In genomic region chr2:16664516-16664915, GRCm38 (mm10) we compare ENCODE assay signal across 23 mouse cellular contexts.
DNase-seq lines count a peak whose midpoint lies in the region; ATAC-seq and TF ChIP-seq lines count a peak whose summit lies in the region.
"Had no signal": no experiment of that assay in that cellular context is flagged by ENCODE, and none has a peak within 500 bp of the region (broad histone marks: within the 10 kb centered on the region; RNA-seq: fewer than 3 reads in every experiment).

No protein-coding gene starts in this region.

- no peaks in the 10 kb centered on the region for H3K36me3 ChIP-seq in embryonic facial prominence, embryonic 11.5 days (replicated peaks; ENCODE audit: control insufficient read depth, insufficient read depth, low read depth, low read length)
- H3K36me3 ChIP-seq in embryonic facial prominence, embryonic 10.5 days (replicated peaks) = no peaks in the 10 kb centered on the region
- H3K36me3 ChIP-seq in kidney, postnatal 0 days (ENCODE audit: insufficient read depth, low read length) = no peaks in the 10 kb centered on the region
- peaks cover under 1% of the 10 kb centered on the region; the same call in 1 of the 2 replicates for H3K36me3 ChIP-seq in limb, embryonic 10.5 days
- no peaks in the 10 kb centered on the region for H3K36me3 ChIP-seq in heart, embryonic 10.5 days
- H3K36me3 ChIP-seq: G1E; hindbrain, embryonic 12.5 days; stomach, embryonic 15.5 days had no signal

- H3K9me3 ChIP-seq in embryonic facial prominence, embryonic 11.5 days (replicated peaks; ENCODE audit: control insufficient read depth, low read length) = no peaks in the 10 kb centered on the region
- no peaks in the 10 kb centered on the region for H3K9me3 ChIP-seq in embryonic facial prominence, embryonic 10.5 days
- H3K9me3 ChIP-seq in kidney, postnatal 0 days (replicated peaks; ENCODE audit: low read length) = no peaks in the 10 kb centered on the region
- H3K9me3 ChIP-seq in limb, embryonic 10.5 days (replicated peaks) = no peaks in the 10 kb centered on the region
- H3K9me3 ChIP-seq in heart, embryonic 10.5 days = no peaks in the 10 kb centered on the region
- H3K9me3 ChIP-seq: G1E; hindbrain, embryonic 12.5 days; stomach, embryonic 15.5 days had no signal

- peak; percentile 18 for DNase-seq in embryonic facial prominence, embryonic 11.5 days (ENCODE audit: low spot score)
- DNase-seq in embryonic facial prominence, embryonic 10.5 days (ENCODE audit: low spot score) = no peak
- peak; percentile 74 for DNase-seq in kidney, postnatal 0 days (ENCODE audit: low spot score)
- no peak for DNase-seq in kidney, postnatal 25 days
- peak; percentile 11 for DNase-seq in embryo, embryonic 11.5 days (ENCODE audit: low read depth, low spot score)
- DNase-seq in limb, embryonic 10.5 days (ENCODE audit: low spot score) = no peak
- DNase-seq in heart, embryonic 10.5 days (ENCODE audit: low spot score) = no peak
- no peak for DNase-seq in thymus, postnatal 10 days (ENCODE audit: low spot score in 2 of 2)
- DNase-seq: adrenal gland, postnatal 25 days; cerebellum, adult 18-20 months; cerebellum, postnatal 25 days; gastrocnemius, postnatal 36 days; heart, postnatal 10 days; kidney, adult 8-10 months; liver; right cerebral cortex, postnatal 25 days; thymus, adult 18-20 months had no signal

- 19% methylated on average over 1 of the region's 1 CpGs for WGBS in embryonic facial prominence, embryonic 11.5 days
- WGBS in embryonic facial prominence, embryonic 10.5 days = 49% methylated on average over 1 of the region's 1 CpGs
- 13% methylated on average over 1 of the region's 1 CpGs for WGBS in kidney, postnatal 0 days
- WGBS in limb, embryonic 10.5 days = 17% methylated on average over 1 of the region's 1 CpGs
- WGBS in heart, embryonic 10.5 days = 66% methylated on average over 1 of the region's 1 CpGs

- no peaks in the 10 kb centered on the region for H3K4me1 ChIP-seq in embryonic facial prominence, embryonic 11.5 days (ENCODE audit: control insufficient read depth, insufficient read depth, low read length)
- peaks cover 18% of the 10 kb centered on the region for H3K4me1 ChIP-seq in embryonic facial prominence, embryonic 10.5 days
- no peaks in the 10 kb centered on the region for H3K4me1 ChIP-seq in kidney, postnatal 0 days (replicated peaks; ENCODE audit: insufficient read depth, low read length)
- peaks cover 33% of the 10 kb centered on the region for H3K4me1 ChIP-seq in limb, embryonic 10.5 days
- H3K4me1 ChIP-seq in heart, embryonic 10.5 days = no peaks in the 10 kb centered on the region
- H3K4me1 ChIP-seq: hindbrain, embryonic 12.5 days; stomach, embryonic 15.5 days had no signal

- H3K27me3 ChIP-seq in embryonic facial prominence, embryonic 11.5 days (ENCODE audit: control insufficient read depth, insufficient read depth, low read length) = no peaks in the 10 kb centered on the region
- no peaks in the 10 kb centered on the region for H3K27me3 ChIP-seq in embryonic facial prominence, embryonic 10.5 days (replicated peaks; ENCODE audit: low read depth, poor library complexity, severe bottlenecking)
- no peaks in the 10 kb centered on the region for H3K27me3 ChIP-seq in kidney, postnatal 0 days (ENCODE audit: insufficient read depth, low read length)
- H3K27me3 ChIP-seq in limb, embryonic 10.5 days (ENCODE audit: low read depth, poor library complexity, severe bottlenecking) = no peaks in the 10 kb centered on the region
- H3K27me3 ChIP-seq in heart, embryonic 10.5 days (ENCODE audit: insufficient read depth, poor library complexity, severe bottlenecking) = no peaks in the 10 kb centered on the region
- H3K27me3 ChIP-seq: hindbrain, embryonic 12.5 days; stomach, embryonic 15.5 days had no signal

- TF ChIP-seq CTCF in kidney, postnatal 0 days (IDR thresholded peaks at IDR 0.05; ENCODE audit: low read depth) = no peak

- no peak overlapping the region for H3K4me3 ChIP-seq in embryonic facial prominence, embryonic 11.5 days (ENCODE audit: low read depth, low read length)
- H3K4me3 ChIP-seq in embryonic facial prominence, embryonic 10.5 days = no peak overlapping the region
- H3K4me3 ChIP-seq in kidney, postnatal 0 days (replicated peaks; ENCODE audit: low read depth, low read length) = no peak overlapping the region
- H3K4me3 ChIP-seq in limb, embryonic 10.5 days = no peak overlapping the region
- H3K4me3 ChIP-seq in heart, embryonic 10.5 days = no peak overlapping the region
- H3K4me3 ChIP-seq: hindbrain, embryonic 12.5 days; layer of hippocampus, adult 2 months; stomach, embryonic 15.5 days had no signal

- H3K4me2 ChIP-seq in embryonic facial prominence, embryonic 11.5 days (ENCODE audit: low read depth, low read length) = no peak overlapping the region
- no peak overlapping the region for H3K4me2 ChIP-seq in kidney, postnatal 0 days (ENCODE audit: low read length)
- H3K4me2 ChIP-seq: hindbrain, embryonic 12.5 days; stomach, embryonic 15.5 days had no signal

- no peak; the same call in 1 of the 2 replicates for ATAC-seq in embryonic facial prominence, embryonic 11.5 days (replicated peaks; ENCODE audit: insufficient number of reproducible peaks, low FRiP score, low TSS enrichment, low read depth)
- no peak for ATAC-seq in kidney, postnatal 0 days (replicated peaks; ENCODE audit: low FRiP score, low read depth)
- ATAC-seq: inflammation-experienced regulatory T-cells, adult 6 months; lung, postnatal 0 days had no signal

- no peak overlapping the region for H3K27ac ChIP-seq in embryonic facial prominence, embryonic 11.5 days (replicated peaks; ENCODE audit: low read depth, low read length)
- H3K27ac ChIP-seq in embryonic facial prominence, embryonic 10.5 days (replicated peaks) = no peak overlapping the region
- no peak overlapping the region for H3K27ac ChIP-seq in kidney, postnatal 0 days
- 0 out of 2 replicates have a peak overlapping the region, but pooled peaks have one; percentile 53 for H3K27ac ChIP-seq in limb, embryonic 10.5 days
- H3K27ac ChIP-seq in heart, embryonic 10.5 days = no peak overlapping the region
- H3K27ac ChIP-seq: hindbrain, embryonic 12.5 days; layer of hippocampus, adult 2 months; stomach, embryonic 15.5 days had no signal

- no peak overlapping the region for H3K9ac ChIP-seq in embryonic facial prominence, embryonic 11.5 days (replicated peaks; ENCODE audit: low read length)
- no peak overlapping the region for H3K9ac ChIP-seq in kidney, postnatal 0 days (ENCODE audit: low read depth, low read length)
- H3K9ac ChIP-seq: hindbrain, embryonic 12.5 days; stomach, embryonic 15.5 days had no signal

Comparison
In these comparisons a context has a peak if more than half of its experiments do, and no peak if none do; other contexts are left out.
1. DNase-seq: peak in embryonic facial prominence, embryonic 11.5 days (single experiment), kidney, postnatal 0 days (single experiment) and embryo, embryonic 11.5 days (single experiment); none in embryonic facial prominence, embryonic 10.5 days (single experiment), kidney, postnatal 25 days (0 of 2), limb, embryonic 10.5 days (single experiment), heart, embryonic 10.5 days (single experiment) and thymus, postnatal 10 days (0 of 2).